Mouse (Mus musculus) erythroblast, embryonic 14.5 days (primary cell): ENCODE results near the gene Atxn7. TPM values are rescaled to one million over a fixed set of nuclear protein-coding genes. Genes with fewer than 3 reads are reported as not detected.
A peak's percentile ranks its signal among the peaks of the same experiment; 100 is the strongest.

Experiments
- H3K27me3 ChIP-seq: 2 replicates; pipeline ENCODE4 v1.6.1; 2012; ENCODE audit warnings: inconsistent platforms; ENCODE audit not compliant: control insufficient read depth
- H3K36me3 ChIP-seq: 2 replicates; pipeline ENCODE4 v1.6.1; 2012; ENCODE audit warnings: mild to moderate bottlenecking, inconsistent platforms; ENCODE audit not compliant: control insufficient read depth
- H3K4me1 ChIP-seq: 2 replicates; pipeline ENCODE4 v1.6.1; 2012; ENCODE audit warnings: inconsistent platforms; ENCODE audit not compliant: control insufficient read depth
- H3K4me3 ChIP-seq: replicated peaks from 2 replicates; pipeline ENCODE3; 2012; ENCODE audit warnings: moderate library complexity, mild to moderate bottlenecking, inconsistent platforms
- H3K9me3 ChIP-seq: 2 replicates; pipeline ENCODE4 v1.6.1; 2012; ENCODE audit warnings: low read length, inconsistent platforms, mixed read lengths; ENCODE audit not compliant: control insufficient read depth
- GATA1 ChIP-seq: IDR thresholded peaks from 2 replicates; pipeline ENCODE4 v1.6.1; 2012; ENCODE audit warnings: low read length, inconsistent platforms, mixed read lengths
- TAL1 ChIP-seq: IDR thresholded peaks from 3 replicates; pipeline ENCODE4 v1.6.1; 2012; ENCODE audit warnings: low read length, inconsistent platforms, mixed read lengths
- polyA plus RNA-seq: library from polyadenylated mRNA; stranded (reverse); fragments of >175 nt; gene quantifications from 2 replicates; pipeline ENCODE4 v1.2.3, GENCODE M21; 2012

Gene Atxn7
- polyA plus RNA-seq, 1 experiment, result 0.09 TPM

DNA sequence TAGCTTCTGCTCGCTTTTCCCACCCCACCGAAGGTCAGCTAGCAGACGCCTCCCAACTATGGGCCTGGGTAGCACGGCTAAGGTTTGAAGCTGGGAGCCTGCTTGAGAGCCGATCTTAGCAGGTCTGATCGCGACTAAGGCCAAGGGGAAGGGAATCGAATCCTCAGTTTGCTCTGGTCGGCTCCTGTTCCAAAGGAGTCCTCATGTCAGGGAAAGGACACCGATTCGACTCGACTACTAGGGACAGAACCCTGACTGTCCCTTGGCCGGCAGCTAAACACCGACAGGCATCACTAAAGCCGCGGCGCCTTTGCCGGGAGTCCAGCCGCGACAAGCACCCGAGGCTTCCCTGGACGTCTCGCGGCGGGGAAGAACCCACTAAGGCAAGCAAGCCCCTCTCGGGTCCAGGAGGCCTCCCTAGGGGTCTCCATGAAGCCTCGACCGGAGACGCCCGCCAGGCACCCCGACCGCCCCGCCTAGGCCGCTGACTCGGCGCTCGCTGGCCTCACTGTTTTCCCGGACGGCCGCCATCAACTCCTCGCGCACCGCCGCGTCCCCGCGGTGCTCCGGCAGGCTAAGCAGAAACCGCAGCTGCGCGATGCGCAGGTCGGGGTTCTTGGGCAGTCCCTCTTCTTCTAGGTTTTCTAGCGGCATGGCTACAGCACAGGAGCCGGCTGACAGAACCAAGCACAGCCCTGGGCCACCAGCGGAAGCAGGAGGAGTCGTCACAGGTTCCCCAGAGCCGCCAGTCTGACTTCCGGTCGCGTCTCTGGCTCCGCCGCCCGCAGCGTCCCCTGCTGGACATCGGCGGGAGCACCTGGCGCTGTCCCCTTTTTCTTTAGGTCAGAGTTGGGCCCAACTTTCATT, 159.2 kb downstream of the Atxn7 start, which contains the start of gene Psmd6:
Psmd6 (minus strand) TSS at position 755 of the 867 bp plus-strand sequence.
- Histone ChIP-seq H3K4me3 (peak within 1 kb of the TSS; percentile 93), H3K27me3 (no peaks in the 10 kb centered on the region), H3K36me3 (peaks cover 43% of the 10 kb centered on the region), H3K4me1 (peaks cover 17% of the 10 kb centered on the region), H3K9me3 (no peaks in the 10 kb centered on the region)
- TF ChIP-seq TAL1 (no peak), GATA1 (no peak)

Other genes starting within 250 kb of the Atxn7 start
- not detected in 2 replicates for gene Gm281, start 47.0 kb upstream of the Atxn7 start, polyA plus RNA-seq
- 0.68 and 0.86 TPM in 2 replicates for gene Thoc7, start 412 bp downstream of the Atxn7 start, polyA plus RNA-seq
- 3.8 and 6.8 TPM in 2 replicates for gene Psmd6, start 159.5 kb downstream of the Atxn7 start, polyA plus RNA-seq
- gene Olfr720, start 225.4 kb downstream of the Atxn7 start, polyA plus RNA-seq, result not detected in 2 replicates